Mouse (Mus musculus) granulocyte monocyte progenitor cell, adult 5-6 weeks (primary cell): Measurements from ENCODE around the gene Ptpro. TPM values are rescaled to one million over a fixed set of nuclear protein-coding genes. Genes with fewer than 3 reads are reported as not detected.

Experiments used
- ATAC-seq: replicated peaks from 2 replicates; pipeline ENCODE4 v1.8.0; 2016; ENCODE audit warnings: mild to moderate bottlenecking, moderate TSS enrichment, inconsistent platforms; ENCODE audit not compliant: poor library complexity, severe bottlenecking
- total RNA-seq, 2 experiments: library from RNA; stranded (forward) in 1 of 2; stranded (reverse) in 1 of 2; fragments of 200-712, 200-1000 nt in 1 of 2; fragments of >200 nt in 1 of 2; fragmentation: Nextera tagmentation in 1 of 2; gene quantifications; 2 replicates each; pipeline ENCODE4 v1.2.3; 2014 to 2017

Ptpro gene
- total RNA-seq (2014; fragmentation: Nextera tagmentation) (3.8 and 4.4 TPM in 2 replicates), total RNA-seq (2017) (3.4 and 3.5 TPM in 2 replicates)

DNA sequence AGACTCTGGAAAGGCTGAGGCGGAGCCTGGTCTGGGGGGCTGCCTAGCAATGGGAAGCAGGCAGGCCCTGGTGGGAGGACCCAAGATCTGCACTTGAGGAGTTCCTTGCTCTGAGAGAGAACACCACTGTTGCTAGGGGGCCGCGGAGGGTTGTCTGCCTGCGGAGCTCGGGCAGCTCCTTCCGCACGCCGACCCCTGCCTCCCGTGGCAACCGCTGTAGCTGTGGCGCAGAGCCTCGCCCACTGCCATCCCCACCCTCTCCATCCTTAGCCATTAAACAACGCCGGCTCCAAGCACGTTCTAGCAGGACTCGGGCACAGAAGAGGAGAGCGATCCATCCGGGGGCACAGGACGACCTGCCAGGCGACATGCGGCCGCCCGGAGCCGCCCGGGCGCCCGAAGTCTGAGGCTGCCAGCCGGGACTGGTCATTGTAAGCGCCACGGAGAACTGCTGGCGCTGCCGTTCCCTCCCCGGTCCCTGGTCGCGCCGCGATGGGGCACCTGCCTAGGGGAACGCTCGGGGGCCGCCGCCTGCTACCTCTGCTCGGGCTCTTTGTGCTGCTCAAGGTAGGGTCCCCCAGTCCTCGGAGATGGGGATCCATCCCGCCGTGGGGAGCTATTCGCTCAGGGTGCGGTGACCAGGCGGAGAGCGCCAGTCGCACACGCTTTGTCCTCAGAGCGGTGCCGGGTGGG, at the start of gene Ptpro:
Ptpro (plus strand) TSS at position 126 of the 693 bp plus-strand sequence.
- peak; percentile 56; the same call in 1 of the 2 replicates for ATAC-seq

DNA sequence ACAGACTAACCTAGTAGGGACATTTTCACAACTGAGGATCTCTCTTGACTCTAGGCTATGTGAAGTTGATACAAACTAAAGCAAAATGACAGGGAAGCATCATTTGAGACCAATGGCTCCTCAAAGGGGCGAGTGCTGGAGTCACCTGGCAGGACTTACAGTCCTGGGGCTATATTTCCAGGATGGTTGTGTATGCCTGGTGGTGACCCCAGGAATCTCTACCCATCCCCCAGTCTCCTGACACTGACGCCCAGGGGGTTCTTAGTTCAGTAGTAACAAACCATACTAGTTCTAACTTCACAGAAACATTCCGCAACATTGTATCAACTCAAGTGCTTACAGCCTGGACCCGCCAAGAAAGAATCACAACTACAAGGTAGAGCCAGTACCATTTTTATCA, 49.5 kb upstream of the Ptpro start:
- ATAC-seq: no peak

DNA sequence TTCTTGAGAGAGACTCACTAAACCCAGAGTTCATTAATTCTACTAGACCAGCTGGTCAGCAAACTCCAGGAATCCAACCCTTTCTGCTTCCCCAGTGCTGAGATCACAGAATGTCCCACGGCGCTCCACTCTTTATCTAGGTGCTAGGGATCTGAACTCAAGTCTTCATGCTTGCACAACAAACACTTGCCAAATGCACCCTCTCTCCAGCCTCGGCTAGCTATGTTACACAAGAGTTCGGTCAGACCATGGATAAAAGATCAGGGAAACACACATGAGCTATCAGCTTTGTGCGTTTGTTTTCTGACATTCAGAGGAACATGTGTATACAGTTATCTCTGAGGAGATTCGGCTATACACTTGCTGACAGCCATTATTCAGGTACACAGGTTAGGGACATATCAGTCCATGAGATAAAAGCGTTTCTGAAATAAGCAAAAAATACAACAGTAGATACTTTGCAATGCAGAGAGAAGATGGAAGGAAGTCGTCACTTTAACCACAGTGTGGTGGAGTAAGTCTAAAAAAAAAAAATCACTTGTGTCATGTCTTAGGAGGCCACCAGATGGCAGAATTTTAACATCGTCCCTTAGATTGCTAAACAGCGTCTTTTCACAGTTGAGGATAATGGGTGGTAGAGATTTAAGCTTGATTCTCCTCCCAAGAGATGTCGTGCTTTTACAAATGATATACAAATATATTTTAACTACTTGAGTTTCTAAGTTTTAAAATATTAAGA, 46.3 kb upstream of the Ptpro start:
- peak; percentile 95 for ATAC-seq

DNA sequence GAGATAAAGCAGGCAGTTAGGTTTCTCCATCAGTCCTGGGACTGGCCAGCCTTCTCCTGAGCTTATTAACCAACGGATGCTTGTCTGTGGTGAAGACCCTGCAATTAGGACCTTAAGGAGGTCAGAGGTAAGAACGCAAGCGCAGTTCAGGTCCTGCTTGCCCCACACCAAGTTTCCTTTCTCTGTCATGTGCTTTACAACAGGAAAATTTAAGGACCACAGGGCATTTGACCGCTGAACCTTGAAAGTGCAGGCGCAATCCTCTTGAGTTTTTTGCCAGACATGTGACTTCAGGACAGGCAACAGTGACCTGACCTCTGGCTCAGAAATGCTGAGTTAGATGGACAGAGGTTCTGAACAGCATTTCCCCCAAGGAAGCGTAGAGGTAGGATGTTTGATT, 45.0 kb upstream of the Ptpro start:
- ATAC-seq: no peak

DNA sequence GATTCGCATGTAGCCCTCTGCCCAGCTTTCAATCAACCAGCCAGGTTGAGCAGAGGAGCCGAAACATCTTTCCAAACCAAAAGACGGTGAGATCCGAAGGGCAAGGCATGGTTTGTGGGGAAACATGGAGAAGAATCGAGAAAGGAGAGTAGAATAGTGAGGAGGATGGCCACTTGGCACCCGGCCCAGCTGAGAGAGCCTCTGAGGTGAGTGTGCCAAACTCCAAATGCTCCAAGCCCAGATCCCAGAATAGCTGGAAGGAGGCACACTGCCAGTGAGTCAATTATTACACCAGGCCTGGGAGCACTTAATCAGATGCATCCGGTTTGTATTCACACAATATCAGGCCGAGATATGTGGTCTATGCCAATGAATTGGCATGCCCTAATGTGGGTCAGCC, 42.1 kb upstream of the Ptpro start:
- no peak for ATAC-seq

DNA sequence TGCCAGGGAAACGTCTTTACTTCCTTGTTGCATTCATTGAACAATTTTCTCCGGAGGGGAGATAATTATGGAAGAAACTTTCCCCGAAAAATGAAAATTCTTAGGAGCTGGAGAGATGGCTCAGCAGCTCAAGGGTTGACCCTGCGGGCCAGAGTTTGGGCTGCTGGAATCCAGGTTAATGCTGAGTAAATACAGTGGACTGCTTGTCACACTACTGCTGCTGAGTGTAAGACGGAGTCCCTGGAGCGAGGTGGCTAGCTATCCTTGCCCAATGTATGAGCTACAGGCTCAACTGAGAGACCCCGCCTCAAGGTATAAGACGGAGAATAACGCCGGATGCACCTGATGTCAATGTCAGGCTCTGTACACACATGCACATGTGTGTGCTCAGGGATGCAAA, 41.1 kb upstream of the Ptpro start:
- ATAC-seq: no peak

DNA sequence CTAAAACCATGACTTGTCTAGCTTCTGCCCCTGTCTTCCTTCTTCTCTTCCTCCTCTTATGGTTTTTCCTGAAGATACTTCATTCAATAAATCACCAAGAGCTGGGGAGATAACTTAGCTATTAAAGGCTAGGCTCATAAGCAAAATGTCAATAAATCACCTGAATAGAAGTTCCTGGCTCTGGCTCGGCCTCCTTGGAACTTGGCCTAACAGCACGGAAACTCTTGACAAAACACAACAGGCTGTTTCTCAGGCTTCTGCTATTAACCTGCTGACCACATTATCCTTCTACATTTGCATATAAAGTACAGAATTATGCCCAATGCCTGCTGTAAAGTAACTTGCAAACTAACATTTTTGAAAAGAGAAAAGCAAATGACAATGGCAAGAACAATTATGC, 40.7 kb upstream of the Ptpro start:
- no peak for ATAC-seq

DNA sequence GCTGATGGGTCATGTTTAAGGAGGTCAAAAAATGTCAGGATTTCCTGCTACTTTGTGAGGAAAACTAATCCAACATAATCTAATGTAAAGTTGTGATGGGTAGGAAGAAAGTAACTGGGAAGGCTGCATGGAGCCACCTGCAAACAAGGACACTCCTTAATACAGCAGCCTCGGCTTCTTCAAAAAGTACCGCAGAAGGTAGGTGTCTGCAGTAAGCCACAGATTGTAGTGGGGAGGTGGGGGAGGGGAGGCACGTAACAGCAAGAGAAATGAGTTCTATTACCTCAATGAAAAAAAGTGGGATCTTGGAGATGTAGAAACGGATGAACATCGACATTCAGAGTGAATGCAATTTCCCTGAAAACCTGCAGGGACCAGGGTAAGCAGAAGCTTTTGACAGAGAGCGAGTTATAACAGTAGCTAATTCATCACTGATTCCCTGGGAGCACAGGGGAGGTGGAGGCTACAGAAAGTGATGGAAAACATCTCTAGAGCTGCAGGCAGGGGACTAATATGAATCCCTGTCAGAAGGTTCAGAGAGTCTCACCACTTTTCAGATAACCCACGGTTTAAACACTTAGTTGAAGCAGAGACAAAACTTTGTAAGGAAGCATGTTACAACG, 34.2 kb upstream of the Ptpro start:
- no peak for ATAC-seq

DNA sequence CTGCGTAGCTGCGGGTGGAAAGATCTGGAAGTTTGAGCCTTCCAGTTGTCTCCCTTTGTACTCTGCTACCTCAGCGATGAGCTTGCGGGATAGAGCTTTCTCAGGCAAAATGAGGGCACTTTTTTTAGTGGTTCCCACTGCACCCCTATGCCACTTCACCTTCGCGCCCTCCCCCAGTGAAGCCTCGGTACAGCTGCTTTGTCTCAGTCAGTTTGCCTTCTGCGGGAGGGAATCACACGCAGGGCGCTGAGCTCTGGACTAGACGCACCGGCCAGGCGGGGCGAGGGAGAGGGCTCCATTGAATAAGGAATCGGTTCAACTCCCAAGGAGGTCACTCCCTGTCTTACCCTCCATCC, 746 bp downstream of the Ptpro start:
- no peak for ATAC-seq

DNA sequence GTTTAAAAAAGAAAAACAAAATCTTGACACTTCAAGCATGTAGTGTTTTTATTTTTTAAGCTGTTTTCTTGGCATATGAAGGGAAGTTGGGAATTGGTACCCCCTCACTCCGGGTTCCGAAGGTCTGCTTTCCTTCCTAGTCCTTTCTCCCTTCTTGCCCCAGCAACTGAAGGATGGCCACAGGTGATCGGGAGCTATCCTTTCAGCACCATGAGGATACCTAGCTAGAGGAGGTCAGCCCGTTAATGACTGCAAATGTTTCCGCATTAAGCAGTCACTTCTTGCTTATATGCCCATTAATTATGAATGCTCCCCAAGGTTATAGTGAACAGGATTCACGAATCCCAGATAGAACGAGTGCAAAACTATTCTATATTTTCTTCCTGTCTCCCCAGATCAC, 1.3 kb downstream of the Ptpro start:
- no peak for ATAC-seq

DNA sequence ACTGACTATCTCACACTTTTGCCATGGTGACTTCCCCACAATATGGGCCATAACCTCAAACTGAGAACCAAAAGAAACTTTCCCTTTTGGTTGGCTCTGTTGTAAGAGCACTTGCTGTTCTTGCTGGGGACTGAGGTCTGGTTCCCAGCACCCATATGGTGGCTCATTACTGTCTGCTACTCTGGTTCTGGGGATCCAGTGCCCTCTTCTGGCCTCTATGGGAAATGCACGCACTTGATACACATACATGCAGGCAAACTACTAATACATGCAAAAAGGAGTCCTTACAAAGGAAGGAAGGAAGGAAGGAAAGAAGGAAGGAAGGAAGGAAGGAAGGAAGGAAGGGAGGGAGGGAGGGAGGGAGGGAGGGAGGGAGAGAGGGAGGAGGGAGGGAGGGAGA, 8.9 kb downstream of the Ptpro start:
- ATAC-seq: no peak

DNA sequence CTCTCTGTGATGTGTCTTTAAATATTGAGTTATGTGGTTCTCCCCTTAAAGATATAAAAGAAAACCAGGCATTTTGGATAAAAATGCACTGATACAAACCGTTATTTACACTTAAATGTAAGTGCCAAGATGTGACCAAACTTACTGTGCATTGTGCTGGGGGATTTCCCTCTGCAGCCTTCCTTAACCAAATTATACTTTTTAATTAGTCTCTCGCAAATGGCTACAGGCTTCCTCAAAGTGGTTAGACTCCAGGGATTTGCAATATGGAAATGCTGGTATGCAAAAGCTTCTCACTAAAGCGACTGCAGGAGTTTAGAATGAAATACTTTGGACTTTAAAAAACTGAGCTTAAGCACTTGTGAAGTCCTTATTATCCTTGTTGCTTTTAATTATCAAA, 10.0 kb downstream of the Ptpro start:
- ATAC-seq: no peak

DNA sequence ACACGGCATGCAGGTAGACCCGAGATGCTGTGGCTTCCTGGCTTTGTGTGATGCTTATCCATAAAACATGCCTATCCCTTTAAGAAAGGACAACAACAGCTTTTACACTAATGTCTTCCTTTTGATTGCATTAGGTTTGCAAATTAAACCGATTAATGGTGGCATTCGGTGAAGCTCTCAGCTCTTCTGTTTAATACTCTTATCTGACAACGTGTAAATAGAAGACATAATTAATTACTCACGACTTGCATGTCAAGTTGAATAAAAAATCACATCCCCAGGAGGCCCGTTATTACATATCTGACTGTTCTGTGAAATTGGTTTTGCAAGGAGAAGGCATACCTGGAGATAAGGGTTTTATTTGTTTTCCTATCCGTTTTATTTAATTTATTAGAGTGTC, 15.9 kb downstream of the Ptpro start:
- no peak for ATAC-seq

DNA sequence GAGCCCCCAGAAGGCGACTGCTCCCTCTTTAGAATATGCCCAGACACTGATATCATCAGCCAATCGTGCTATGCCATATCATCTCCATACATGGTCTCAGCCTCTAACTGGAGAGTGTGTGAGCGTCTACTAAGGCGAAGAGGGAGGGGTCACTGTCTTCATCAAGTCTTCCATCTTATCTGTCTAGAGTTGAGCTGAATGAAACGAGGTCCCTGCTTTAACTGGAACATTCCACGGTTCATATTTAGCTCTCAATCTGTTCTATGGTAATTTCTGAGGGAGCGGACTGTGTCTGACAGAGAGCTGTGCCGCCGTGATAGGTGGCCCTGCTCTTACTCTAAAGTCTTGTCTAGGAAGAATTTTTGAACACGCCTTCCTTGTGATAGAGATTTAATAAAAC, 16.5 kb downstream of the Ptpro start:
- ATAC-seq: no peak

DNA sequence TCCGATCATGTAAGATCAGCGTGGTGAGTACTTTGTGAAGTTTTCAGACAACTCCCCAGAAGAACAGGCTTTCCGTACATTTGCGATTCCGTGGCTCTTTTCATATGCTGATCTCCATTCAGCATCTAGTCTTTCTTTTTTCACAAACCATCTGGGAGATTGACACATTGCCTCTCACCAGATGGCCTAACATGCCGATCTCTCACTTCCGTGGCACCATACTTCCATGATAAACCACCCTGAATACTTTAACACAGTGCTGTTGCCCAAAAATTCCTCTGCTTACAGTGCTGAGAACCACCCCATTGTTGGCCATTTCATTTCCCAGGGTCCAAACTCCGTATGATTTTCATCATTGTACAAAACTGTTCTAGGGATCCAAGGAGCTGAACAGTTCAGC, 20.4 kb downstream of the Ptpro start:
- no peak for ATAC-seq

DNA sequence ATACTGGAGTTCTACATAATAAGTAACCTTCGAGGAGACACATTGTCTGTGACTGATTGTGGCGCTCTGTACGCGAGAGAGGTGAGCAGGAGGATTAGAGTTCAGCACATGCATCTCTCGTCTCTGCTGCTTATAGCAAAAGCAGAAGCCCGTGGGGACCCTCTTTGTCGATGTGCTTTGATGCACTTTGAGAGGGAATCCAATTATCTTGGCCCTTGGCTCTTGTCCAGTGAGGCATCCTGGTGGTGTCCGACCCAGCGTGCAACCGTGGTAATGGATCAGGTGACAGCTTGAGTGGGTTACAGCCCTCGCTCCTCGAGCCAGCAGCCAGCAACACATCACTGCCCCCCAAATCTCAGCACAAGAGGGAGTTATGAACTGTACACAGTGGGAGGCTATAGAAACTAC, 25.5 kb downstream of the Ptpro start:
- no peak for ATAC-seq

DNA sequence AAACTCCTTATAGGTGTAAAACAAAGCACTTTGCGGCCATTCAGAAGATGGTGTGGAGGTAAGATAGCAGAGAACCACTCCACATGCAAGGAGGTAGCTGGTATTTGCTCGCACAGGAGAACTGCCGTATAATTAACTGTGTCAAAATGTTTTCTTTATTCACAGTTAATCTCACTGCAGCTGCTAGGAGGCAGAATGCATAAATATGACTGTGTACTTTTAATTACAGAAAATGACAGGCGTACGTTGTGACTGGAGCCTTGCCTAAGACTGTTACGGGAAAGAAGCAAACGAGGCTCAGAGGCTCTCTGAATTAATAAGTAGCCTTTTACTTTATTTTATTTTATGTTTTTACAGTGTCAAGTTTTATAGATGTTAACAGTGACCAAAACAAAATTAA, 27.5 kb downstream of the Ptpro start:
- ATAC-seq: no peak

DNA sequence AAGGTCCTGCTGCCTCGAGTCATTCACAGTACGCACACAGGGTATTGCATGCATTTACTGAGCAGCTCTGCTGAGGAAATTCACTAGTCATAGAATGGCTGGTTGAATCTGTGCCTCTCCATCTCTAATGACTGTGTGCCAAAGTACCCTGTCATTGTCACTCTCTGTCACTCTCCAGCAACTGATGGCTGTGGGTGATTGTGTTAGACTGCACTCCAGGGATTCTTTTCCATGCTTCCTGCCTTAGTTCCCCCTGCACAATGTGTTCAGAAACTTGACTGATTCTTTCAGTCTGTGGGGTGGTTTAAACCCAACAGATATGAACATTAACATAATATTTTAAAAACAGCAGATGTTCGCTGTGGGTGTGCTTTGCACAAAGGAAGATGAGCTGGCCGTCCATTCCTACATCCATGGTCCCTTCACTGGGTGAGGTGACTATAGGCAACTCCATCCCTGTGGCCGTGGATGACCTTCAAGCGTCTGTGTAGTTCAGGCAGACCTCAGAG, 29.5 kb downstream of the Ptpro start:
- no peak for ATAC-seq

DNA sequence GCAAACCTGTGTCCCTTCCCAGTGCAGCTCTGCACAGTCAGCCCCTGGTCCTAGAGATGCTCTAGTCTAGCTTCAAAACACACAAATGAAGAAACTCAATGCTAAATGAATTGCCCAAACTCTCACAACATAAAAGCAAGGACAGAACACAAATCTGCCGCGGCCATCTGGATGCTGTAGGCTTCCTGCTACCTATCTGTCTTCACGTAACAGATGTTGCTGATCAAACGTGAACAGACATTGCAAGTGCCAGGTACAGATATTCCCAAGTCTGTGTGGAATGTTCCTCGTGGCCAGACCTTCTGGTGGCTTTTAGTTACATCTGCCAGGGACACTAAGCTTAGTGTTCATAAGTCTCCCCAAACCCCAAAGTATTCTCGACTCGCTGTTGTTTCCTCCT, 29.9 kb downstream of the Ptpro start:
- no peak for ATAC-seq

DNA sequence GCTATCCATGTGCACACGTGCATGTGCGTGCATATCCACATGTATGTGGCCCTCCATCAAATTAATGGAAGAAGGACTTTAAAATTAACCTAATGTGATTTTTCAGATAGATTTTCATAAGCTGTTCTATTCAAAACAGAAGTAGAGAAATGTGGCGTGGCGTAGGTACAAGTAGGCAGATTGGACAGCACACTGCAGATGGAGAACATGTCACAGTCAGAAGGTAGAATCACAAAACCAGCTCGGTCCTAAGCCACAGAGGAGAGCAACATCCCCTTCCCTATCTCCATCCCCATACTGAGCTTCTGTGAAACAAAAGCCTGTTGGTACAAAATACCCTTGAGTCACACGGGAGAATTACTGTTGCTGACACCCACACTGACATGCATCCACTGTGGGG, 34.3 kb downstream of the Ptpro start:
- no peak for ATAC-seq

DNA sequence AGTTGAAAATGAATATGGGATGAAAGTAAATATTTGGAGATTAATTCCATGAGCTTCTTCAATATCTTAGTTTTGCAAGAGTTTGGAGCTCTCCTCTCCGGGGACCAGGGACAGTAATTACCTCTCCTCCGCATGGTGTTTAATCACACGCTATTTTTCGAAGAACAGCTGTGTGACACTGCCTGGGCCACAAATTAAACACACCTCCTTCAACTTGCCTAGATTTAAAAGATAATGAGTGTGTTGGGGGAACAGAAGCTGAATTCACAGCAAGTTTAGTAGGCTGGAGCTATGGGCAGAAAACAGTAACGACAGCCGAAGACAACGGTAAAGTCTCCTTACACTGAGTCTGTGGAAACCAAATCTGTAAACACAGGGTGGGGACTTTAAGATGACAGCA, 35.7 kb downstream of the Ptpro start:
- no peak for ATAC-seq

DNA sequence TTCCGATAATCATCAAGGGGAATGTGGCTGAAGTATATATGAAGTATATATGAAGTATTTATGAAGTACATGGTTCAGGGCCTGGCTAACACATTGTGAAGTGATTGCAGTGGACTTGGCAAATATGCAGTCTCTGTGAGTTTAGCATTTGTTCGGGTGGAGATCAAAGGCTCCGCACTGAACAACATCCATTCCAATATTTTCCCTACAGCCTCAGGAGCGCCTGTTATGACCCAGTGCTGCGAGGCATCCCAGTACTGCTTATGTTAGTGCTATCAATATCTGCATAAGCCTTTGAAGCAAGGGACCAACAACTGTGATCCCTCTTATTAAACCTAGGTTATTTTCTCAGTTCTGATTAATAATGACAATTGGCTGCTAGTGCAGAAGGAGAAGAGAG, 36.1 kb downstream of the Ptpro start:
- ATAC-seq: no peak
